Comparison of ENCODE assay signal across 25 mouse cellular contexts in the genomic region with DNA sequence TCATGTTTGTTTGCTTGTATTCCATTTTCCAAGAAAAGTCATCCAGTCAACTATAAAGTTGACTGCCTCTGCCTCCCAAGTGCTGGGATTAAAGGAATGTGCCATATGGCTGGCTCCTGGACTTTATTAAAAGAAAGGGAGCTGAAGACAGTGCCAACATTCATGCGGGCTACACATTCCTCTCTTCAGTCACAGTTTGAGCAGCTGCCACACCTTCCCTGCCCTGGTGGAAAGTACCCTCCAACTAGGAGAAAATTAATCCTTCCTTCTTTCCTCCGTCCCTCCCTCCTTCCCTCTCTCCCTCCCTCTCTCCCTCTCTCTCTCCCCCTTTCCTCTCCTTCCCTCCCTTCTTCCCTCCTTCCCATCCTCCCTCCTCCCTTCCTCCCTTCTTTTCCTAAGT. TPM values are rescaled to one million over a fixed set of nuclear protein-coding genes. Genes with fewer than 3 reads are reported as not detected.
DNase-seq lines count a peak whose midpoint lies in the region; ATAC-seq lines count a peak whose summit lies in the region.
"Had no signal": no experiment of that assay in that cellular context is flagged by ENCODE, and none has a peak within 500 bp of the region (broad histone marks: within the 10 kb centered on the region; RNA-seq: fewer than 3 reads in every experiment).

No protein-coding gene starts in this region.

- no peak overlapping the region for H3K4me3 ChIP-seq in embryonic facial prominence, embryonic 14.5 days (ENCODE audit: low read depth, low read length)
- H3K4me3 ChIP-seq in embryonic facial prominence, embryonic 10.5 days = no peak overlapping the region
- H3K4me3 ChIP-seq in heart, embryonic 16.5 days (ENCODE audit: low read length) = no peak overlapping the region
- no peak overlapping the region for H3K4me3 ChIP-seq in midbrain, embryonic 10.5 days
- no peak overlapping the region for H3K4me3 ChIP-seq in midbrain, embryonic 13.5 days (replicated peaks)
- no peak overlapping the region for H3K4me3 ChIP-seq in kidney, embryonic 15.5 days (replicated peaks)
- H3K4me3 ChIP-seq: stomach, embryonic 15.5 days had no signal

- H3K9ac ChIP-seq in embryonic facial prominence, embryonic 14.5 days (ENCODE audit: low read depth, low read length) = no peak overlapping the region
- H3K9ac ChIP-seq in heart, embryonic 16.5 days (ENCODE audit: low read length) = no peak overlapping the region
- no peak overlapping the region for H3K9ac ChIP-seq in midbrain, embryonic 13.5 days (replicated peaks)
- no peak overlapping the region for H3K9ac ChIP-seq in kidney, embryonic 15.5 days
- H3K9ac ChIP-seq: liver, postnatal 0 days; stomach, embryonic 15.5 days had no signal

- peaks cover 32% of the 10 kb centered on the region for H3K4me1 ChIP-seq in embryonic facial prominence, embryonic 14.5 days (ENCODE audit: control insufficient read depth, insufficient read depth, low read length)
- peaks cover 26% of the 10 kb centered on the region for H3K4me1 ChIP-seq in embryonic facial prominence, embryonic 10.5 days
- H3K4me1 ChIP-seq in heart, embryonic 16.5 days (ENCODE audit: control insufficient read depth, insufficient read depth, low read length) = peaks cover 40% of the 10 kb centered on the region
- peaks cover 26% of the 10 kb centered on the region for H3K4me1 ChIP-seq in midbrain, embryonic 10.5 days
- peaks cover 13% of the 10 kb centered on the region; the same call in 1 of the 2 replicates for H3K4me1 ChIP-seq in midbrain, embryonic 13.5 days (replicated peaks)
- H3K4me1 ChIP-seq in kidney, embryonic 15.5 days = peaks cover 20% of the 10 kb centered on the region

- WGBS in embryonic facial prominence, embryonic 14.5 days = 35% methylated on average over 2 of the region's 2 CpGs
- 56% methylated on average over 2 of the region's 2 CpGs for WGBS in embryonic facial prominence, embryonic 10.5 days
- 32% methylated on average over 2 of the region's 2 CpGs for WGBS in heart, embryonic 16.5 days
- WGBS in midbrain, embryonic 10.5 days = 93% methylated on average over 2 of the region's 2 CpGs
- WGBS in midbrain, embryonic 13.5 days = 63% methylated on average over 2 of the region's 2 CpGs
- 74% methylated on average over 2 of the region's 2 CpGs for WGBS in kidney, embryonic 15.5 days

- H3K27me3 ChIP-seq in embryonic facial prominence, embryonic 14.5 days (replicated peaks; ENCODE audit: control insufficient read depth, insufficient read depth, low read length) = no peaks in the 10 kb centered on the region
- peaks cover 14% of the 10 kb centered on the region; the same call in 1 of the 2 replicates for H3K27me3 ChIP-seq in embryonic facial prominence, embryonic 10.5 days (replicated peaks; ENCODE audit: low read depth, poor library complexity, severe bottlenecking)
- H3K27me3 ChIP-seq in heart, embryonic 16.5 days (ENCODE audit: control insufficient read depth, insufficient read depth, low read length) = no peaks in the 10 kb centered on the region
- no peaks in the 10 kb centered on the region for H3K27me3 ChIP-seq in midbrain, embryonic 10.5 days (ENCODE audit: low read depth, poor library complexity, severe bottlenecking)
- H3K27me3 ChIP-seq in midbrain, embryonic 13.5 days = no peaks in the 10 kb centered on the region; the same call in 1 of the 2 replicates
- no peaks in the 10 kb centered on the region for H3K27me3 ChIP-seq in kidney, embryonic 15.5 days
- H3K27me3 ChIP-seq: stomach, embryonic 15.5 days had no signal

- no peak for ATAC-seq in embryonic facial prominence, embryonic 14.5 days (ENCODE audit: low read depth)
- no peak for ATAC-seq in heart, embryonic 16.5 days (replicated peaks; ENCODE audit: extremely low read depth, insufficient read depth, low FRiP score)
- no peak for ATAC-seq in midbrain, embryonic 13.5 days
- ATAC-seq in kidney, embryonic 15.5 days (replicated peaks; ENCODE audit: low FRiP score) = no peak
- ATAC-seq: forebrain, embryonic 16.5 days; hindbrain, embryonic 16.5 days; intestine, embryonic 16.5 days; liver, postnatal 0 days; midbrain, embryonic 16.5 days had no signal

- intact Hi-C loops in heart, postnatal 10 days (cut with DNase I) = loop anchor here (5.0 kb wide), 1 partner anchor 87 kb away; no protein-coding TSS in a partner anchor

- H3K9me3 ChIP-seq in embryonic facial prominence, embryonic 14.5 days (ENCODE audit: control insufficient read depth, low read length) = peaks cover 7% of the 10 kb centered on the region; the same call in 1 of the 2 replicates
- peaks cover 8% of the 10 kb centered on the region; the same call in 1 of the 2 replicates for H3K9me3 ChIP-seq in embryonic facial prominence, embryonic 10.5 days
- H3K9me3 ChIP-seq in heart, embryonic 16.5 days (replicated peaks; ENCODE audit: control insufficient read depth, low read length) = peaks cover 7% of the 10 kb centered on the region
- H3K9me3 ChIP-seq in midbrain, embryonic 10.5 days (replicated peaks) = peaks cover 9% of the 10 kb centered on the region
- no peaks in the 10 kb centered on the region for H3K9me3 ChIP-seq in midbrain, embryonic 13.5 days
- H3K9me3 ChIP-seq in kidney, embryonic 15.5 days (replicated peaks) = no peaks in the 10 kb centered on the region; the same call in 1 of the 2 replicates
- H3K9me3 ChIP-seq: stomach, embryonic 15.5 days had no signal

- no peaks in the 10 kb centered on the region for H3K36me3 ChIP-seq in embryonic facial prominence, embryonic 14.5 days (ENCODE audit: control insufficient read depth, insufficient read depth, low read length)
- no peaks in the 10 kb centered on the region for H3K36me3 ChIP-seq in embryonic facial prominence, embryonic 10.5 days (replicated peaks)
- H3K36me3 ChIP-seq in heart, embryonic 16.5 days (ENCODE audit: control insufficient read depth, insufficient read depth) = no peaks in the 10 kb centered on the region
- no peaks in the 10 kb centered on the region for H3K36me3 ChIP-seq in midbrain, embryonic 10.5 days
- no peaks in the 10 kb centered on the region for H3K36me3 ChIP-seq in midbrain, embryonic 13.5 days
- no peaks in the 10 kb centered on the region for H3K36me3 ChIP-seq in kidney, embryonic 15.5 days
- H3K36me3 ChIP-seq: stomach, embryonic 15.5 days had no signal

- peak; percentile 73 for DNase-seq in embryonic facial prominence, embryonic 14.5 days (ENCODE audit: low spot score)
- DNase-seq in embryonic facial prominence, embryonic 10.5 days (ENCODE audit: low spot score) = no peak
- DNase-seq in heart, postnatal 10 days = no peak
- no peak for DNase-seq in midbrain, embryonic 10.5 days (ENCODE audit: low spot score)
- no peak for DNase-seq in spleen, postnatal 4 days (ENCODE audit: low spot score in 2 of 2)
- DNase-seq: cerebellum, adult 2 months; gastrocnemius, postnatal 36 days; liver, postnatal 0 days; right cerebral cortex, postnatal 25 days; thymus, adult 2 months had no signal

- H3K27ac ChIP-seq in embryonic facial prominence, embryonic 14.5 days (replicated peaks; ENCODE audit: low read depth, low read length) = peak overlapping the region; percentile 49; the same call in 1 of the 2 replicates
- H3K27ac ChIP-seq in embryonic facial prominence, embryonic 10.5 days (replicated peaks) = no peak overlapping the region; the same call in 1 of the 2 replicates
- peak overlapping the region; percentile 94 for H3K27ac ChIP-seq in heart, embryonic 16.5 days (ENCODE audit: low read length)
- H3K27ac ChIP-seq in midbrain, embryonic 10.5 days (replicated peaks) = 0 out of 2 replicates have a peak overlapping the region, but pooled peaks have one; percentile 38
- no peak overlapping the region for H3K27ac ChIP-seq in midbrain, embryonic 13.5 days
- H3K27ac ChIP-seq in kidney, embryonic 15.5 days = no peak overlapping the region
- H3K27ac ChIP-seq: stomach, embryonic 15.5 days had no signal

- no peak overlapping the region for H3K4me2 ChIP-seq in embryonic facial prominence, embryonic 14.5 days (ENCODE audit: low read depth, low read length)
- H3K4me2 ChIP-seq in heart, embryonic 16.5 days (ENCODE audit: low read depth, low read length) = no peak overlapping the region
- H3K4me2 ChIP-seq in midbrain, embryonic 13.5 days (replicated peaks) = no peak overlapping the region
- no peak overlapping the region for H3K4me2 ChIP-seq in kidney, embryonic 15.5 days
- H3K4me2 ChIP-seq: stomach, embryonic 15.5 days had no signal

RNA-seq across cellular contexts. Expression of a gene that starts 8.2 kb away (rescaled TPM):
- not detected in 2 replicates for polyA plus RNA-seq in embryonic facial prominence, embryonic 14.5 days (2014; fragmentation: Nextera tagmentation; extraction: Ambion mirVana)
- polyA plus RNA-seq in embryonic facial prominence, embryonic 10.5 days (2016; fragmentation: Nextera tagmentation; extraction: Ambion mirVana) = 0.72 TPM in 1 of 2 replicates, not detected in the other
- polyA plus RNA-seq in heart, embryonic 16.5 days (2015; fragmentation: Nextera tagmentation; extraction: Ambion mirVana) = 0.34 TPM in 1 of 2 replicates, not detected in the other
- not detected for total RNA-seq in heart, postnatal 10 days (2021)
- polyA plus RNA-seq in midbrain, embryonic 10.5 days (2016; fragmentation: Nextera tagmentation; extraction: Ambion mirVana) = 0.57 TPM in 1 of 2 replicates, not detected in the other
- 0.34 TPM in 1 of 2 replicates, not detected in the other for polyA plus RNA-seq in midbrain, embryonic 13.5 days (2015; fragmentation: Nextera tagmentation; extraction: Ambion mirVana)
- 0.56 TPM in 1 of 2 replicates, not detected in the other for polyA plus RNA-seq in kidney, embryonic 15.5 days (2015; fragmentation: Nextera tagmentation; extraction: Ambion mirVana)
- total RNA-seq: adrenal gland, adult 18-20 months; CH12.LX; gastrocnemius, postnatal 36 days; hematopoietic stem cell, adult 5-6 weeks; liver, adult 2 months; megakaryocyte, adult 5-6 weeks; MEL had no signal
- polyA plus RNA-seq: forebrain, embryonic 16.5 days; hindbrain, embryonic 16.5 days; kidney, embryonic 14.5 days; liver, postnatal 0 days had no signal

Comparison
In these comparisons a context has a peak if more than half of its experiments do, and no peak if none do; other contexts are left out.
1. H3K27ac ChIP-seq: peak in embryonic facial prominence, embryonic 14.5 days (single experiment), heart, embryonic 16.5 days (single experiment) and midbrain, embryonic 10.5 days (single experiment); none in embryonic facial prominence, embryonic 10.5 days (single experiment), midbrain, embryonic 13.5 days (single experiment) and kidney, embryonic 15.5 days (single experiment).